10 mouse cellular contexts compared by ENCODE assay signal in the genomic region with DNA sequence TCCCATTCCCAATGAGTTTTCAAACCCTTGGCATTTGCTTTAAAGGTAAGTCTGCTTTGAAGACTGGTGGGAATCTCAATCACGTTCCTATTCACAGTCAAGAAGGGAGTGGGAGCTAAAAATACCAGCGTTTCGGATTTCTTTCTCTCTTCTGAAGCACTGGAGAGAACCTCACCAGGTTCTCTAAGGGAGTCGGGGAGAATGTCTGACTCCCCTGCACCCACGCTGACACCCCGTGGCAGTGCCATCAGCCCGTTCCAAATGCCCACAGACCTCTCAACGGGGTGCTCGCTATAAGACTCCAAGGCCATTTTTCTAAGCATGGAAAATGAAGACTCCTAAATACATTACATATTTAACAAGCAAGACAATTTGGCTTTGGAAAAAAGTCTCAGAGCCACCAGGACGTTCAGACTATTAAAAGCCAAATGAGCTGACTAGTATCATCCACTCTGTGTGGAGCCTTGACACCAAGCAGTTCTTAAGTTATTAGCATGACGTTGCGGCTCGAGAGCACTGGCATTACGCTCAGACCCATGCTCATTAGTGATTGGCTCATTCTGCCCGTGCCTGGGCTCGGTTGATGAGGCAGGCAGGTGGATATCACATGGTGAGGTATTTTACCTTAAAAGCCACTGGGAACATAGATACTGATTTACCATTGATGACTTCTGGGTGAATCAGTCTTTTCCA.
DNase-seq lines count a peak whose midpoint lies in the region; TF ChIP-seq lines count a peak whose summit lies in the region.
"Had no signal": no experiment of that assay in that cellular context is flagged by ENCODE, and none has a peak within 500 bp of the region (broad histone marks: within the 10 kb centered on the region; RNA-seq: fewer than 3 reads in every experiment).

No protein-coding gene starts in this region.

- no peaks in the 10 kb centered on the region for H3K36me3 ChIP-seq in myocyte (ENCODE audit: control insufficient read depth, insufficient read depth)

- no peak for TF ChIP-seq POLR2A in myocyte (IDR thresholded peaks at IDR 0.05; ENCODE audit: insufficient read length, low read depth)

- H3K27ac ChIP-seq in gastrocnemius, adult 2 months = peak overlapping the region; percentile 66
- peak overlapping the region; percentile 92 for H3K27ac ChIP-seq in left cerebral cortex, adult 2 months

- H3K4me2 ChIP-seq in myocyte (ENCODE audit: low read depth) = peak overlapping the region; percentile 7
- H3K4me2 ChIP-seq: midbrain, embryonic 11.5 days had no signal

- no peak; the same call in 1 of the 2 replicates for TF ChIP-seq CTCF in gastrocnemius, adult 2 months (IDR thresholded peaks at IDR 0.05)
- TF ChIP-seq CTCF in left cerebral cortex, adult 2 months (IDR thresholded peaks at IDR 0.05) = no peak

- intact Hi-C loops in gastrocnemius, adult 2 months (cut with DNase I) = loop anchor here (5.0 to 10.0 kb wide), 2 partner anchors 204 to 452 kb away; no protein-coding TSS in a partner anchor
- intact Hi-C loops in left cerebral cortex, adult 2 months (cut with DNase I) = no loop called here

- H3K27me3 ChIP-seq in myocyte (ENCODE audit: control insufficient read depth, insufficient read depth, insufficient read length) = no peaks in the 10 kb centered on the region

- no peak for DNase-seq in gastrocnemius, adult 2 months
- DNase-seq in gastrocnemius, postnatal 25 days = no peak
- peak in 1 of 2 experiments; percentile 34 for DNase-seq in left cerebral cortex, adult 2 months (ENCODE audit: extremely low spot score in 1 of 2, low spot score in 2 of 2)
- no peak for DNase-seq in left cerebral cortex, adult 18-20 months (ENCODE audit: low spot score in 2 of 2)
- DNase-seq in cerebellum, postnatal 14 days = peak; percentile 48 to 77
- DNase-seq in MN1 (ENCODE audit: low spot score) = no peak
- DNase-seq in adrenal gland, adult 8-10 months = no peak

- no peaks in the 10 kb centered on the region for H3K79me2 ChIP-seq in myocyte (ENCODE audit: control insufficient read depth, insufficient read depth)

- H3K4me3 ChIP-seq in gastrocnemius, adult 2 months = peak overlapping the region; percentile 47
- no peak overlapping the region for H3K4me3 ChIP-seq in left cerebral cortex, adult 2 months
- H3K4me3 ChIP-seq in myocyte = no peak overlapping the region
- H3K4me3 ChIP-seq: heart, adult 2 months had no signal

- H3ac ChIP-seq in myocyte (ENCODE audit: control insufficient read depth, insufficient read length) = no peak overlapping the region

TF ChIP-seq in myocyte, 11 proteins besides CTCF, POLR2A, EP300 and RAD21:
- no peak for TF ChIP-seq E2F4 (IDR thresholded peaks at IDR 0.05; ENCODE audit: insufficient read depth)

Comparison
In these comparisons a context has a peak if more than half of its experiments do, and no peak if none do; other contexts are left out.
1. DNase-seq: peak in cerebellum, postnatal 14 days (2 of 2); none in gastrocnemius, adult 2 months (single experiment), gastrocnemius, postnatal 25 days (single experiment), left cerebral cortex, adult 18-20 months (0 of 2), MN1 (single experiment) and adrenal gland, adult 8-10 months (single experiment).